Mouse (Mus musculus) embryonic facial prominence, embryonic 13.5 days (tissue): ENCODE measurements around the gene Tmbim7. TPM values are rescaled to one million over a fixed set of nuclear protein-coding genes. Genes with fewer than 3 reads are reported as not detected.

Experiments used
- ATAC-seq: fragments of 200-750 bp; cut with Nextera tagmentation; 2 replicates; pipeline ENCODE4 v1.8.0; 2017; ENCODE audit warnings: low read depth; ENCODE audit not compliant: insufficient number of reproducible peaks, insufficient read depth, low FRiP score, low TSS enrichment
- H3K27ac ChIP-seq: fragments of 300-500 bp; sonication (generic); 2 replicates; pipeline ENCODE4 v1.5.1; 2015; ENCODE audit warnings: moderate library complexity, mild to moderate bottlenecking, inconsistent platforms
- H3K27me3 ChIP-seq: fragments of 300-500 bp; sonication (generic); 2 replicates; pipeline ENCODE4 v1.6.1; 2015; ENCODE audit warnings: mild to moderate bottlenecking, inconsistent platforms
- H3K36me3 ChIP-seq: fragments of 300-500 bp; sonication (generic); 2 replicates; pipeline ENCODE4 v1.6.1; 2015; ENCODE audit warnings: mild to moderate bottlenecking, inconsistent platforms
- H3K4me1 ChIP-seq: fragments of 300-500 bp; sonication (generic); 2 replicates; pipeline ENCODE4 v1.6.1; 2015; ENCODE audit warnings: inconsistent platforms
- H3K4me2 ChIP-seq: fragments of 300-500 bp; sonication (generic); 2 replicates; pipeline ENCODE4 v1.6.1; 2015; ENCODE audit warnings: moderate library complexity, mild to moderate bottlenecking, inconsistent platforms
- H3K4me3 ChIP-seq: fragments of 300-500 bp; sonication (generic); 2 replicates; pipeline ENCODE4 v1.5.1; 2015; ENCODE audit warnings: mild to moderate bottlenecking, inconsistent platforms
- H3K9ac ChIP-seq: fragments of 300-500 bp; sonication (generic); 2 replicates; pipeline ENCODE4 v1.6.1; 2015; ENCODE audit warnings: mild to moderate bottlenecking, inconsistent platforms
- H3K9me3 ChIP-seq: fragments of 300-500 bp; sonication (generic); 2 replicates; pipeline ENCODE4 v1.6.1; 2016; ENCODE audit warnings: inconsistent platforms
- WGBS: fragments of 180-500 bp; shearing (Covaris S2); methylation state at CpG from one replicate; pipeline ENCODE4 v1.1.7; 2015; ENCODE audit warnings: mixed read lengths; 5-methylcytosine and 5-hydroxymethylcytosine counted together
- polyA plus RNA-seq: library from polyadenylated mRNA; unstranded; fragments of >200 nt; fragmentation: Nextera tagmentation; extraction: Ambion mirVana; gene quantifications from 2 replicates; pipeline ENCODE4 v1.2.1, GENCODE M21; 2015

Gene Tmbim7
- polyA plus RNA-seq, 1 experiment from 2014 or later = not detected

- no peak overlapping the region for H3K4me3 ChIP-seq
- no peaks in the 10 kb centered on the region for H3K9me3 ChIP-seq
- no peaks in the 10 kb centered on the region for H3K36me3 ChIP-seq
- no peak for ATAC-seq
- peaks cover 10% of the 10 kb centered on the region for H3K4me1 ChIP-seq
- H3K27ac ChIP-seq = peak overlapping the region; percentile 61; the same call in 1 of the 2 replicates
- H3K4me2 ChIP-seq = peak overlapping the region; percentile 35
- H3K9ac ChIP-seq = no peak overlapping the region
- H3K27me3 ChIP-seq = no peaks in the 10 kb centered on the region
- WGBS = 56% methylated on average over 12 of the region's 12 CpGs
These were observed 15.6 kb downstream of the Tmbim7 start for GRCm38 (mm10) chr5:3666585-3666984.

DNA sequence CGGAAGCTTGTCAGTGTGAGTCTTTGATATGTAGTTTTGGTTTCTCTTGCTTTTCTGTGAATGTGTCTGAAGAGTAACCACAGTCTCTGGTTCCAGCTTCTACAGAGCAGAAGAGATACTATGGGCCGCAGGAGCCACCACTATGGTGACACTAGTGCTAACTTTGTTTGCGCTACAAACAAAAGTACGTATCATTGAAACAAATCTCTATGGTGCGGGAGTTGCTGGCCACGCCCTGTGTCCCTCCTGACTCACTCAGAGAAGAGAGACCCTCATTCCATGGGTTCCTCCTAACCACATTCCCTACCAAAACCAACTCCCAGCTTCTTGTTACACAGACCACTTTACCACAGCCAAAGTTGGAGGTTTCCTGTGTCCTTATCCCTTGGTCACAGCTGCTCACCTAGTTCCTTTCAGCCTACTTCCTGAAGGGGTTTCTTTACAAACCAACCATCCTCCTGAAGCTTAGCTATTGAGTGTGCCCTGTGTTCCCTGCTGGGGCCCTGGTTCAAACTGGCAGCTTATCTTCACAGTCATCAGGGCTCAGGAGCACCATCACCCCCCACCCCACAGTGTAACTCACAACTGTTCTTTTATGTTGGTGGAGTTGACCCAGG is 19.1 kb downstream of the Tmbim7 start:
- Histone ChIP-seq H3K4me1 (peaks cover 10% of the 10 kb centered on the region), H3K9me3 (no peaks in the 10 kb centered on the region), H3K9ac (no peak overlapping the region), H3K27me3 (no peaks in the 10 kb centered on the region), H3K36me3 (no peaks in the 10 kb centered on the region), H3K4me3 (no peak overlapping the region), H3K4me2 (no peak overlapping the region), H3K27ac (no peak overlapping the region)
- WGBS = 90% methylated on average over 6 of the region's 6 CpGs
- no peak for ATAC-seq

GRCm38 (mm10) chr5:3688298-3688697 is 37.3 kb downstream of the Tmbim7 start:
- 75% methylated on average over 8 of the region's 8 CpGs for WGBS
- Histone ChIP-seq H3K4me3 (no peak overlapping the region), H3K9me3 (no peaks in the 10 kb centered on the region), H3K9ac (no peak overlapping the region), H3K4me1 (no peaks in the 10 kb centered on the region), H3K4me2 (no peak overlapping the region), H3K27ac (no peak overlapping the region), H3K36me3 (peaks cover 39% of the 10 kb centered on the region), H3K27me3 (no peaks in the 10 kb centered on the region)
- no peak for ATAC-seq

GRCm38 (mm10) chr5:3691283-3691682 is 40.3 kb downstream of the Tmbim7 start:
- no peaks in the 10 kb centered on the region for H3K27me3 ChIP-seq
- H3K4me2 ChIP-seq = no peak overlapping the region
- H3K36me3 ChIP-seq = peaks cover 67% of the 10 kb centered on the region
- no peaks in the 10 kb centered on the region for H3K4me1 ChIP-seq
- 95% methylated on average over 3 of the region's 3 CpGs for WGBS
- H3K9ac ChIP-seq = no peak overlapping the region
- H3K27ac ChIP-seq = no peak overlapping the region
- no peak for ATAC-seq
- H3K4me3 ChIP-seq = no peak overlapping the region
- no peaks in the 10 kb centered on the region for H3K9me3 ChIP-seq

GRCm38 (mm10) chr5:3692956-3693355 is 42.0 kb downstream of the Tmbim7 start:
- ATAC-seq = no peak
- peaks cover 77% of the 10 kb centered on the region for H3K36me3 ChIP-seq
- 94% methylated on average over 9 of the region's 9 CpGs for WGBS

GRCm38 (mm10) chr5:3695191-3695590 is 44.2 kb downstream of the Tmbim7 start:
- H3K36me3 ChIP-seq = peaks cover 76% of the 10 kb centered on the region
- no peaks in the 10 kb centered on the region for H3K9me3 ChIP-seq
- H3K27ac ChIP-seq = no peak overlapping the region

More at GRCm38 (mm10) chr5:3692956-3693355, 42.0 kb downstream of the Tmbim7 start:
- Histone ChIP-seq H3K4me3 (no peak overlapping the region), H3K9ac (no peak overlapping the region), H3K9me3 (no peaks in the 10 kb centered on the region), H3K4me2 (no peak overlapping the region), H3K27me3 (no peaks in the 10 kb centered on the region), H3K27ac (no peak overlapping the region), H3K4me1 (no peaks in the 10 kb centered on the region)

GRCm38 (mm10) chr5:3696031-3696430 is 45.0 kb downstream of the Tmbim7 start:
- Histone ChIP-seq H3K36me3 (peaks cover 79% of the 10 kb centered on the region), H3K9me3 (no peaks in the 10 kb centered on the region), H3K4me2 (no peak overlapping the region), H3K4me3 (no peak overlapping the region), H3K4me1 (no peaks in the 10 kb centered on the region), H3K27ac (no peak overlapping the region), H3K27me3 (no peaks in the 10 kb centered on the region), H3K9ac (no peak overlapping the region)
- 82% methylated on average over 3 of the region's 3 CpGs for WGBS
- ATAC-seq = no peak

More at GRCm38 (mm10) chr5:3695191-3695590, 44.2 kb downstream of the Tmbim7 start:
- WGBS = 89% methylated on average over 4 of the region's 4 CpGs
- Histone ChIP-seq H3K4me3 (no peak overlapping the region), H3K27me3 (no peaks in the 10 kb centered on the region), H3K9ac (no peak overlapping the region), H3K4me2 (no peak overlapping the region), H3K4me1 (no peaks in the 10 kb centered on the region)
- no peak for ATAC-seq

GRCm38 (mm10) chr5:3700025-3700424 is 49.0 kb downstream of the Tmbim7 start:
- peaks cover 58% of the 10 kb centered on the region for H3K36me3 ChIP-seq
- no peaks in the 10 kb centered on the region for H3K4me1 ChIP-seq
- no peaks in the 10 kb centered on the region for H3K9me3 ChIP-seq
- H3K27ac ChIP-seq = no peak overlapping the region
- H3K9ac ChIP-seq = no peak overlapping the region
- ATAC-seq = no peak
- H3K4me3 ChIP-seq = no peak overlapping the region
- WGBS = 96% methylated on average over 5 of the region's 5 CpGs
- no peaks in the 10 kb centered on the region for H3K27me3 ChIP-seq
- H3K4me2 ChIP-seq = no peak overlapping the region

GRCm38 (mm10) chr5:3702180-3702579 is 51.2 kb downstream of the Tmbim7 start:
- ATAC-seq = no peak
- Histone ChIP-seq H3K36me3 (peaks cover 44% of the 10 kb centered on the region), H3K27me3 (no peaks in the 10 kb centered on the region), H3K9me3 (no peaks in the 10 kb centered on the region), H3K27ac (no peak overlapping the region), H3K9ac (no peak overlapping the region), H3K4me1 (no peaks in the 10 kb centered on the region), H3K4me3 (no peak overlapping the region), H3K4me2 (no peak overlapping the region)
- 95% methylated on average over 4 of the region's 4 CpGs for WGBS

DNA sequence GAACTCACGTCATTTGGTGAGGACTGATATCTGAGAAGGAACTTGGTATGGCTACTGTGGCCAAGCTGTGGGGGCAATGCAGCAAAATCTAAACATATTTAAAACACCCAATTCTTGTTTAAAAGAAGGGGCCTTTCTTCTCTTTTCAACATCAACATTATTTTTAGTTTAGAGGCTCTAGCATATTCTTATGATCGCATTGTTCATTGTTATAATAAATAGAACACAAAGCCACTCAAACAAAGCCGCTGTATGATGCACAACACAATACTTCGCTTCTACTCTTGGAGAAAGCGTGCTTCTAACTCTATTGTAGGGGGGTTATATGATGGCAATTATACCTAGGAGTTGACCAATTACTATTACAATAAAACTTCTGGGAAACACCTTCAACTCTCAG is 64.8 kb downstream of the Tmbim7 start:
- Histone ChIP-seq H3K27ac (no peak overlapping the region), H3K4me3 (no peak overlapping the region), H3K36me3 (peaks cover 33% of the 10 kb centered on the region), H3K27me3 (no peaks in the 10 kb centered on the region), H3K4me2 (no peak overlapping the region), H3K9me3 (no peaks in the 10 kb centered on the region), H3K4me1 (no peaks in the 10 kb centered on the region), H3K9ac (no peak overlapping the region)
- WGBS = 94% methylated on average over 5 of the region's 5 CpGs
- no peak for ATAC-seq

DNA sequence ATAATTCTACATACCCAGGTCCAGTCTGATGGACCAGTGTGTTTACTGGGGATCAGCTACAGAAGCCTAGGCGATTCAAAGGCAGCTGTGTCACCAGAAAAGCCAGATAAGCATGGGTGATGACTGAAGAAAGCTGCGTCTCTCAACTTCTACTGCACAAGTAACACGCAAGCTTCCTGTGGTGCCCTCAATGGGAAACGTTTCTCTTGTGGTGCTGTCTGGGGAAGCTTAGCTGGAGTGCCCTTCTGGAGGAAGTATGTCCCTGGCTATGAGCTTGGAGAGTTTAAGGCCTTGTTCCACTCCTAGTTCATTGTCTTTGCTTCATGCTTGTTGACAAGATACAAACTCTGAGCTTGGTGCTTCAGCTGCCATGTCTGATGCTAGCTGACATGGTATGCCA is 68.4 kb downstream of the Tmbim7 start:
- Histone ChIP-seq H3K36me3 (peaks cover 39% of the 10 kb centered on the region), H3K4me2 (no peak overlapping the region), H3K4me3 (no peak overlapping the region), H3K9ac (no peak overlapping the region), H3K9me3 (no peaks in the 10 kb centered on the region), H3K27me3 (no peaks in the 10 kb centered on the region), H3K27ac (no peak overlapping the region), H3K4me1 (no peaks in the 10 kb centered on the region)
- 93% methylated on average over 4 of the region's 4 CpGs for WGBS
- no peak for ATAC-seq

GRCm38 (mm10) chr5:3722873-3723272 is 71.9 kb downstream of the Tmbim7 start:
- Histone ChIP-seq H3K27ac (no peak overlapping the region), H3K4me2 (no peak overlapping the region), H3K9ac (no peak overlapping the region), H3K4me3 (no peak overlapping the region), H3K9me3 (no peaks in the 10 kb centered on the region), H3K36me3 (peaks cover 34% of the 10 kb centered on the region), H3K4me1 (no peaks in the 10 kb centered on the region), H3K27me3 (no peaks in the 10 kb centered on the region)
- 94% methylated on average over 2 of the region's 2 CpGs for WGBS
- ATAC-seq = no peak
